Mouse (Mus musculus): ENCODE measurements around the gene Larp7.

GRCm38 (mm10) chr3:127512794-127513335, 40.3 kb downstream of the Larp7 start:
- TF ChIP-seq CTCF (IDR thresholded peaks at IDR 0.05; ENCODE audit: borderline replicate concordance, insufficient read depth, low read depth, low read length) (no peak), POLR2A (IDR thresholded peaks at IDR 0.05; ENCODE audit: borderline replicate concordance, insufficient read depth, low read length) (no peak)

All from cerebellum, adult 2 months (tissue).